12 mouse cellular contexts compared by ENCODE assay signal in the genomic region with DNA sequence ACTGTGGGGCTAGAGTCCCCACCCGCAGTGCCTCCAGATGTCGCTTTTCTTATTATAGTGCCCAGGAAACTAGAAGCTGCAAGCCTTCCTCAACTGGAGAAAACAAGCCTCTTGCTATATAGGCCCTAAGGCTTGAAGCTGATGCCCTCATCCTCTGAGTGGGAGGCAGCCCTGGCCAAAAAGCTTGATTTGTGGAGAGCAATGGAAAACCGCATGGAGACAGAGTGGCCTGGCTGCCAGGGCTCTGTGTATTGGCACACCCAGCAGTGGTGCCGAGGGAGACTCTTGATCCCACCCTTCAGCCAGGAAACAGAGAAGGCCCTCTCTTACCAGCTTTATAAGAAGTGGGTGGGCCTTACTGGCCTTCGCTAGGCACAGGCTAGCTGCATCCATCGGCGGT. TPM values are rescaled to one million over a fixed set of nuclear protein-coding genes. Genes with fewer than 3 reads are reported as not detected.
DNase-seq lines count a peak whose midpoint lies in the region; ATAC-seq lines count a peak whose summit lies in the region.
"Had no signal": no experiment of that assay in that cellular context is flagged by ENCODE, and none has a peak within 500 bp of the region (broad histone marks: within the 10 kb centered on the region; RNA-seq: fewer than 3 reads in every experiment).

No protein-coding gene starts in this region.

- peak overlapping the region; percentile 93 for H3K27ac ChIP-seq in heart, embryonic 12.5 days (ENCODE audit: poor library complexity, severe bottlenecking)
- peak overlapping the region; percentile 78 for H3K27ac ChIP-seq in midbrain, embryonic 10.5 days (replicated peaks)
- no peak overlapping the region for H3K27ac ChIP-seq in midbrain, embryonic 14.5 days (replicated peaks; ENCODE audit: low read depth, low read length)
- peak overlapping the region; percentile 74 for H3K27ac ChIP-seq in hindbrain, embryonic 14.5 days
- peak overlapping the region; percentile 88 for H3K27ac ChIP-seq in stomach, embryonic 15.5 days

- no peak overlapping the region for H3K9ac ChIP-seq in heart, embryonic 12.5 days
- no peak overlapping the region for H3K9ac ChIP-seq in midbrain, embryonic 14.5 days (replicated peaks; ENCODE audit: low read length)
- H3K9ac ChIP-seq in hindbrain, embryonic 14.5 days: no peak overlapping the region
- H3K9ac ChIP-seq in stomach, embryonic 15.5 days: no peak overlapping the region
- H3K9ac ChIP-seq: liver, embryonic 12.5 days had no signal

- WGBS in heart, embryonic 12.5 days: 56% methylated on average over 7 of the region's 7 CpGs
- 73% methylated on average over 7 of the region's 7 CpGs for WGBS in midbrain, embryonic 10.5 days
- WGBS in midbrain, embryonic 14.5 days: 67% methylated on average over 7 of the region's 7 CpGs
- WGBS in hindbrain, embryonic 14.5 days: 59% methylated on average over 7 of the region's 7 CpGs
- WGBS in stomach, embryonic 15.5 days: 70% methylated on average over 7 of the region's 7 CpGs

- no peaks in the 10 kb centered on the region for H3K9me3 ChIP-seq in heart, embryonic 12.5 days (replicated peaks)
- H3K9me3 ChIP-seq in midbrain, embryonic 10.5 days (replicated peaks): no peaks in the 10 kb centered on the region
- H3K9me3 ChIP-seq in midbrain, embryonic 14.5 days (ENCODE audit: control insufficient read depth, low read length): no peaks in the 10 kb centered on the region
- H3K9me3 ChIP-seq in hindbrain, embryonic 14.5 days (ENCODE audit: control insufficient read depth, low read length): no peaks in the 10 kb centered on the region
- H3K9me3 ChIP-seq in stomach, embryonic 15.5 days: no peaks in the 10 kb centered on the region
- H3K9me3 ChIP-seq: liver, embryonic 12.5 days had no signal

- peaks cover 22% of the 10 kb centered on the region; the same call in 1 of the 2 replicates for H3K36me3 ChIP-seq in heart, embryonic 12.5 days
- H3K36me3 ChIP-seq in midbrain, embryonic 10.5 days: peaks cover 61% of the 10 kb centered on the region
- H3K36me3 ChIP-seq in midbrain, embryonic 14.5 days (ENCODE audit: control insufficient read depth, insufficient read depth, low read length): no peaks in the 10 kb centered on the region
- no peaks in the 10 kb centered on the region for H3K36me3 ChIP-seq in hindbrain, embryonic 14.5 days (replicated peaks; ENCODE audit: control insufficient read depth, insufficient read depth)
- H3K36me3 ChIP-seq in stomach, embryonic 15.5 days: 0 out of 2 replicates have a peak, but pooled peaks cover 3% of the 10 kb centered on the region
- H3K36me3 ChIP-seq: liver, embryonic 12.5 days had no signal

- DNase-seq in heart, adult 9 months (ENCODE audit: low spot score in 2 of 2): no peak
- DNase-seq in midbrain, embryonic 10.5 days (ENCODE audit: low spot score): no peak
- DNase-seq in midbrain, embryonic 14.5 days: no peak
- DNase-seq in hindbrain, embryonic 14.5 days (ENCODE audit: low spot score): no peak
- DNase-seq in adrenal gland, adult 2 months: no peak
- no peak for DNase-seq in testis, postnatal 10 days (ENCODE audit: low spot score)
- DNase-seq: cerebellum, adult 11-12 months; thymus, postnatal 25 days had no signal

- H3K4me1 ChIP-seq in heart, embryonic 12.5 days (replicated peaks): peaks cover 87% of the 10 kb centered on the region
- peaks cover 91% of the 10 kb centered on the region for H3K4me1 ChIP-seq in midbrain, embryonic 10.5 days
- peaks cover 53% of the 10 kb centered on the region for H3K4me1 ChIP-seq in midbrain, embryonic 14.5 days (ENCODE audit: control insufficient read depth, insufficient read depth, low read length)
- peaks cover 73% of the 10 kb centered on the region for H3K4me1 ChIP-seq in hindbrain, embryonic 14.5 days (replicated peaks; ENCODE audit: control insufficient read depth, insufficient read depth, low read length)
- H3K4me1 ChIP-seq in stomach, embryonic 15.5 days: peaks cover 38% of the 10 kb centered on the region

- H3K4me3 ChIP-seq in heart, embryonic 12.5 days: no peak overlapping the region
- H3K4me3 ChIP-seq in midbrain, embryonic 10.5 days: no peak overlapping the region
- no peak overlapping the region for H3K4me3 ChIP-seq in midbrain, embryonic 14.5 days (replicated peaks; ENCODE audit: low read depth, low read length)
- H3K4me3 ChIP-seq in hindbrain, embryonic 14.5 days (replicated peaks; ENCODE audit: low read length): no peak overlapping the region
- no peak overlapping the region for H3K4me3 ChIP-seq in stomach, embryonic 15.5 days (replicated peaks)
- H3K4me3 ChIP-seq: liver, embryonic 12.5 days had no signal

- ATAC-seq in heart, embryonic 12.5 days (ENCODE audit: insufficient number of reproducible peaks, low FRiP score): no peak
- ATAC-seq in midbrain, embryonic 14.5 days (ENCODE audit: low FRiP score, low TSS enrichment): no peak
- ATAC-seq in hindbrain, embryonic 14.5 days (ENCODE audit: low FRiP score): no peak
- ATAC-seq in stomach, embryonic 15.5 days (ENCODE audit: insufficient read depth, low FRiP score, low read depth): no peak; the same call in 1 of the 2 replicates
- ATAC-seq: liver, embryonic 12.5 days had no signal

- H3K27me3 ChIP-seq in heart, embryonic 12.5 days (replicated peaks): no peaks in the 10 kb centered on the region
- H3K27me3 ChIP-seq in midbrain, embryonic 10.5 days (ENCODE audit: low read depth, poor library complexity, severe bottlenecking): no peaks in the 10 kb centered on the region
- H3K27me3 ChIP-seq in midbrain, embryonic 14.5 days (ENCODE audit: control insufficient read depth, insufficient read depth, low read length): no peaks in the 10 kb centered on the region
- H3K27me3 ChIP-seq in hindbrain, embryonic 14.5 days (ENCODE audit: control insufficient read depth, insufficient read depth, low read length): no peaks in the 10 kb centered on the region
- no peaks in the 10 kb centered on the region for H3K27me3 ChIP-seq in stomach, embryonic 15.5 days (replicated peaks)
- H3K27me3 ChIP-seq: liver, embryonic 12.5 days had no signal

- no peak overlapping the region for H3K4me2 ChIP-seq in heart, embryonic 12.5 days
- H3K4me2 ChIP-seq in midbrain, embryonic 14.5 days (ENCODE audit: low read length): no peak overlapping the region
- H3K4me2 ChIP-seq in hindbrain, embryonic 14.5 days (replicated peaks): no peak overlapping the region
- H3K4me2 ChIP-seq in stomach, embryonic 15.5 days: no peak overlapping the region
- H3K4me2 ChIP-seq: liver, embryonic 12.5 days had no signal

RNA-seq across cellular contexts. Expression of a gene that starts 15.4 kb away (rescaled TPM):
- polyA plus RNA-seq in heart, embryonic 12.5 days (2016; fragmentation: Nextera tagmentation; extraction: Ambion mirVana): 19.6 and 20.1 TPM in 2 replicates
- 11.2 and 11.6 TPM in 2 replicates for polyA plus RNA-seq in midbrain, embryonic 10.5 days (2016; fragmentation: Nextera tagmentation; extraction: Ambion mirVana)
- polyA plus RNA-seq in midbrain, embryonic 14.5 days (2014; fragmentation: Nextera tagmentation; extraction: Ambion mirVana): 5.4 and 5.8 TPM in 2 replicates
- polyA plus RNA-seq in hindbrain, embryonic 14.5 days (2014; fragmentation: Nextera tagmentation; extraction: Ambion mirVana): 3.8 and 4.1 TPM in 2 replicates
- polyA plus RNA-seq in stomach, embryonic 15.5 days (2015; fragmentation: Nextera tagmentation; extraction: Ambion mirVana): 13.9 and 15.2 TPM in 2 replicates
- total RNA-seq in adrenal gland, adult 2 months (2021): 10 to 100 TPM; 12.5 to 22.0 TPM
- 9.9 and 11.2 TPM in 2 replicates for polyA plus RNA-seq in adrenal gland, adult 2 months (2012; rRNA removed)
- total RNA-seq: CH12.LX had no signal
